Mouse (Mus musculus): Measurements from ENCODE around the gene Trmo. TPM values are rescaled to one million over a fixed set of nuclear protein-coding genes. Genes with fewer than 3 reads are reported as not detected.

Trmo gene
- polyA plus RNA-seq, 2 experiments, result 8.2 to 16.1 TPM

DNA sequence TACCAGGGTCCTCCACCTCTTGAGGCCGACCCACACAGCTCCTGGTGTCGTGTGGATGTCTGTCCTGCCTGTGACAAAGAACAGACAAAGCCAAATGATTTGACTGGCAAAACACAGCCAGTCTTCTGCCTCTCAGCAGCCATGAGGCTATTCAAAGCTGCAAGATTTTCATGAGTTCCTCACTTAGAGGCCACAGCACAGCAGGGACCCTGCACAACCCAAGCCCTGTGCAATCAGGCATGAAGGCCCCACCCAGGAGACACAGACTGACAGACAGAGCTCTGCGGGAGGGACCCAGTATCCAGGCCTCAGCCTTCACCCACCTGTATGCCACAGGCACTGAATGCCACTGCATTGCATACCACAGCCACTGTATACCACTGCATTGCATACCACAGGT is 60.3 kb downstream of the Trmo start:
- 49% methylated on average over 3 of the region's 3 CpGs for WGBS (ENCODE audit: insufficient replicate concordance)
- DNase-seq (ENCODE audit: low read depth in 3 of 3, low spot score in 3 of 3), result no peak
- no peaks in the 10 kb centered on the region for H3K9me3 ChIP-seq (ENCODE audit: control insufficient read depth, low read length)
- TF ChIP-seq CTCF (IDR thresholded peaks at IDR 0.05; ENCODE audit: low read depth) (no peak), EP300 (IDR thresholded peaks at IDR 0.05; ENCODE audit: low read depth) (no peak)
- no peak overlapping the region for H3K4me3 ChIP-seq (ENCODE audit: insufficient read depth in 1 of 2, low read depth in 2 of 2, low read length in 2 of 2)
- H3K36me3 ChIP-seq (replicated peaks; ENCODE audit: control insufficient read depth, insufficient read depth, low read depth), result no peaks in the 10 kb centered on the region
- no peaks in the 10 kb centered on the region for H3K4me1 ChIP-seq (replicated peaks; ENCODE audit: control insufficient read depth in 2 of 2, insufficient read depth in 2 of 2, low read length in 1 of 2)
- H3K9ac ChIP-seq (replicated peaks), result no peak overlapping the region
- no peak overlapping the region for H3K4me2 ChIP-seq (ENCODE audit: low read depth)
- H3K27ac ChIP-seq, result no peak overlapping the region
- no peak for ATAC-seq (ENCODE audit: insufficient read depth)
- H3K27me3 ChIP-seq (ENCODE audit: control insufficient read depth, insufficient read depth, low read length), result no peaks in the 10 kb centered on the region; the same call in 1 of the 2 replicates

Other genes with a start within 250 kb of the Trmo start
- 3.1 and 8.2 TPM in 2 replicates for gene Xpa, start 193.1 kb downstream of the Trmo start, polyA plus RNA-seq (2012; rRNA removed)
- 8.7 and 8.8 TPM in 2 replicates for gene Xpa, start 193.1 kb downstream of the Trmo start, polyA plus RNA-seq (2014; fragmentation: Nextera tagmentation; extraction: Ambion mirVana)
- gene Foxe1, start 45.8 kb downstream of the Trmo start, polyA plus RNA-seq (2012; rRNA removed), result 0.02 and 0.07 TPM in 2 replicates
- gene Foxe1, start 45.8 kb downstream of the Trmo start, polyA plus RNA-seq (2014; fragmentation: Nextera tagmentation; extraction: Ambion mirVana), result 0.06 TPM in 1 of 2 replicates, not detected in the other
- 191 and 274 TPM in 2 replicates for gene Hemgn, start 24.1 kb upstream of the Trmo start, polyA plus RNA-seq (2012; rRNA removed)
- 293 and 315 TPM in 2 replicates for gene Hemgn, start 24.1 kb upstream of the Trmo start, polyA plus RNA-seq (2014; fragmentation: Nextera tagmentation; extraction: Ambion mirVana)
- 60.1 and 171 TPM in 2 replicates for gene Anp32b, start 61.5 kb upstream of the Trmo start, polyA plus RNA-seq (2012; rRNA removed)
- 351 and 427 TPM in 2 replicates for gene Anp32b, start 61.5 kb upstream of the Trmo start, polyA plus RNA-seq (2014; fragmentation: Nextera tagmentation; extraction: Ambion mirVana)
- 32.9 and 36.0 TPM in 2 replicates for gene Nans, start 99.8 kb upstream of the Trmo start, polyA plus RNA-seq (2012; rRNA removed)
- gene Nans, start 99.8 kb upstream of the Trmo start, polyA plus RNA-seq (2014; fragmentation: Nextera tagmentation; extraction: Ambion mirVana), result 49.4 and 51.8 TPM in 2 replicates
- gene Trim14, start 146.7 kb upstream of the Trmo start, polyA plus RNA-seq (2012; rRNA removed), result 4.1 and 4.3 TPM in 2 replicates
- 7.5 and 9.5 TPM in 2 replicates for gene Trim14, start 146.7 kb upstream of the Trmo start, polyA plus RNA-seq (2014; fragmentation: Nextera tagmentation; extraction: Ambion mirVana)
- 2.4 and 2.6 TPM in 2 replicates for gene Coro2a, start 212.8 kb upstream of the Trmo start, polyA plus RNA-seq (2012; rRNA removed)
- gene Coro2a, start 212.8 kb upstream of the Trmo start, polyA plus RNA-seq (2014; fragmentation: Nextera tagmentation; extraction: Ambion mirVana), result 1.9 and 2.7 TPM in 2 replicates